Mouse (Mus musculus): ENCODE measurements around the gene Cfap161.

GRCm38 (mm10) chr7:83811461-83811860, 16.8 kb upstream of the Cfap161 start:
- no peak for TF ChIP-seq GATA1 (IDR thresholded peaks at IDR 0.05; ENCODE audit: low read length)
- TF ChIP-seq TAL1 (IDR thresholded peaks at IDR 0.05; ENCODE audit: low read length) = no peak

Measured in erythroblast, embryonic 14.5 days (primary cell).